Mouse (Mus musculus) gastrocnemius, postnatal 25 days (tissue): Measurements from ENCODE around the gene Hoxa4. TPM values are rescaled to one million over a fixed set of nuclear protein-coding genes. Genes with fewer than 3 reads are reported as not detected.

Source experiments
- DNase-seq: peaks from one replicate; pipeline ENCODE4 v3.0.0; 2022
- total RNA-seq, 2 experiments: library from RNA; stranded (reverse); gene quantifications; 1 replicate in 1 of 2; 2 replicates in 1 of 2; pipeline ENCODE4 v1.2.3; 2021

Gene Hoxa4
- total RNA-seq, 2 experiments from 2014 or later = 2.3 to 2.8 TPM

- no peak for DNase-seq
Measured at GRCm38 (mm10) chr6:52180726-52181125, 10.8 kb downstream of the Hoxa4 start.

GRCm38 (mm10) chr6:52180213-52180710, 11.3 kb downstream of the Hoxa4 start:
- DNase-seq = no peak

GRCm38 (mm10) chr6:52179690-52180089, 11.9 kb downstream of the Hoxa4 start:
- no peak for DNase-seq

- DNase-seq = no peak
Measured at GRCm38 (mm10) chr6:52178918-52179665, 12.5 kb downstream of the Hoxa4 start.

GRCm38 (mm10) chr6:52177806-52178205, 13.7 kb downstream of the Hoxa4 start:
- no peak for DNase-seq

DNA sequence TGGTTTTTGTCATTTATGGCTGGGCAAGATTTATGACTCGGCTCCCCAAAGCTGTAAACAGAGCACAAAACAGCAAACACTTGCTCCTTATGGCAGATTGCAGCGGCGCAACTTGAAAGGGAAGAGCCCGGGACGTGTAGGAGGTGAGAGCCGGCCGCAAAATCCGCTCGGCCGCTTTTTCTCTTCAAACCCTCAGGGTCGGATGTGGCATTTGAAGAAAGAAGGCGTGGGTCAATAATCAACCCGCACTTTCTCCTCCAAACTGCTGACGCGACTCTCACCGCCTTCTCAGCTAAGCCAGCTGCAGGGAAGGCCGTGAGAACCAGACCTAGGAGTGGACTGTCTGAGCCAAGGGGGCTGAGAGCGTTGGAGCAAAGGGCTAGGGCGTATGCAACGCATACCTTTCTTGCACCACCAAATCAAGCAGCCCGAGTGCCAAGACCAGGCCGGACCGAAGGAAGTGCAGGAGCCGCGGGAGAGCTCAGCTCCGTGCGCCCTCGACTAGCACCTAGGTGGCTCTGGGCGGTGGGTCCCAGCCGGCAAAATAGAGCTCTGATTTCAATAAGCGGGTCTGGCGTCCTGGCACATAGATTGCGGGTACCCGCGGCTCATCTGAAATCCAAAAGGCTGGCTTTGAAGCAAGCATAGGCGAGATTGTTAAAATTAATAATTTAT, 14.4 kb downstream of the Hoxa4 start, which contains the start of gene 5730596B20Rik:
5730596B20Rik (plus strand) TSS at position 438 of the 675 bp plus-strand sequence.
- DNase-seq = no peak

DNA sequence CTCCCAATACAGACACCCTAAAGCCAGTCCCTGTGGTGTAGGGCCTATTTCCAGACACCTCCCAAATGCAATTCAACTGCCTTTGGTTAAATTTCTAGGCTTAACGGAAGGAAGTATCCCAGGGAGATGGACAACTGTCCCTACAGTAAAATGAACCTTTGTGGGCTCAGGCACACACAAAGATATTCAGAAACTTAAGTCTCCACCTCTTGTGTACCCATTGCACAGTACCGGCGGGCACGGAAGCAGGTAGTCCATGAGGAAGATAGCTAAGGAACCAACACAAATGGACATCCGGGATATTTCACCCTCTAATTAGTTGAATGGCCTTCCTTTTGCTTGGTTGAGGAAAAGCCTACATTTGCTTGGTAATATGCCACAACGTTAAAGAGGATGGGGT, 15.2 kb downstream of the Hoxa4 start:
- DNase-seq = no peak

DNA sequence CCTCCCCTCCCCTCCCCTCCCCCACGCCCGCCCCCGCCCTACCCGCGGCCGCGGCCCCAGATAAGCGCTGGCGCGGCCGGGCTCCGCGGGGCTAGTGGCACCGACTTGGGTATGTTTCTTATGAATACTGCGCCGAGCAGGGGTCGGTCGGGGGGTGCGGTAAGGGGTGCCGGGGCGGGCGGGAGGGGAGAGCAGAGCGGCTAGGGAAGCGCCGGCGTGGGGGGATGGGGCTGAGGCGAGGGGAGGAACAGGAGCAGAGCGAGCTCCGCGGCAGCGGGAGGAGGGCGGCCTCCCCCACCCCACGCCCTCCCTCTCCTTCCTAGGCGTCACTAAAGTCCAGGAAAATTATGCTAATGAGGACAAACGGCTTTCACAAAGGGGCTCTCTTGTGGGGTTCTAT, 15.7 kb downstream of the Hoxa4 start:
- no peak for DNase-seq

DNA sequence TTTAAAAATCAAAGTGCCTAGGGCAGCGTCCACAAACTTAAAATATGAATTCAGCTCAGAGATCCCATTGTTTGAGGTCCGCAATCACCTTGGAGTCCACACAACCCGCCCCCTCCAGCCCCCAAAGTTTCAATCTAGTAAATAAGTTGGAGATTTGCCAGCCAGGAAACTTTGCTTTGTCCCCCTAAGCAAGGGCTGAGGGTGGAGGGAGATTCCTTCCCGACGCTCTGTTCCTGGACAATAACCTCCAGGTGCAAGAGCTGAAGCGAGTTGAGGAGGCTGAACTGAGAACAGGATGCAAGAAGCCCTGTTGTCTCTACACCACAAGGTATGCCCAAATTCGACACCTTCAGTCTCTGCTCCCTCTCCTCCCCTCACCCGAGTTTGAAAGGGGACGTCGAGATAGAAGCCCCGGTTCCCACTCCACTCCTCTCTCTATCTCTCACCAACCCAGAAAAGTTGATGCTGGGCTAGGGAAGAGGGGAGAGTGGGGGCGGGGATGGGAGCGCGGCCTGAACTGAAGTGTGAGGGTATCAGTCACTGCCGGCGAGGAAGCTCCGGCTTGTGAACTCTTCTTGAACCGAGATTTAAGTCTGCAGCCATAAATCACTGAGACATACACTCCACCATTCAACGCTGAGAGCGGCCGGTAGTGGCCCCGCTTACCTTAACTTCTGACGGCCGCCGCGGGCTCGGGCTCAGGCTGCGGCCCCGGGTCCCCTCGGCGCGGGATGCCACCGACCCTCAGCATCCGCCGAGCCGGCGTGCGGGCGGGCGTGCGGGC, 16.4 kb downstream of the Hoxa4 start:
- DNase-seq = no peak

- DNase-seq = no peak
Measured at GRCm38 (mm10) chr6:52173648-52174047, 17.9 kb downstream of the Hoxa4 start.

- DNase-seq = peak; percentile 74
Measured at GRCm38 (mm10) chr6:52172501-52172900, 19.1 kb downstream of the Hoxa4 start.

- DNase-seq = no peak
Measured at GRCm38 (mm10) chr6:52171938-52172337, 19.6 kb downstream of the Hoxa4 start.

- DNase-seq = no peak
Measured at GRCm38 (mm10) chr6:52171331-52171730, 20.2 kb downstream of the Hoxa4 start.

GRCm38 (mm10) chr6:52170898-52171223, 20.7 kb downstream of the Hoxa4 start:
- no peak for DNase-seq

DNA sequence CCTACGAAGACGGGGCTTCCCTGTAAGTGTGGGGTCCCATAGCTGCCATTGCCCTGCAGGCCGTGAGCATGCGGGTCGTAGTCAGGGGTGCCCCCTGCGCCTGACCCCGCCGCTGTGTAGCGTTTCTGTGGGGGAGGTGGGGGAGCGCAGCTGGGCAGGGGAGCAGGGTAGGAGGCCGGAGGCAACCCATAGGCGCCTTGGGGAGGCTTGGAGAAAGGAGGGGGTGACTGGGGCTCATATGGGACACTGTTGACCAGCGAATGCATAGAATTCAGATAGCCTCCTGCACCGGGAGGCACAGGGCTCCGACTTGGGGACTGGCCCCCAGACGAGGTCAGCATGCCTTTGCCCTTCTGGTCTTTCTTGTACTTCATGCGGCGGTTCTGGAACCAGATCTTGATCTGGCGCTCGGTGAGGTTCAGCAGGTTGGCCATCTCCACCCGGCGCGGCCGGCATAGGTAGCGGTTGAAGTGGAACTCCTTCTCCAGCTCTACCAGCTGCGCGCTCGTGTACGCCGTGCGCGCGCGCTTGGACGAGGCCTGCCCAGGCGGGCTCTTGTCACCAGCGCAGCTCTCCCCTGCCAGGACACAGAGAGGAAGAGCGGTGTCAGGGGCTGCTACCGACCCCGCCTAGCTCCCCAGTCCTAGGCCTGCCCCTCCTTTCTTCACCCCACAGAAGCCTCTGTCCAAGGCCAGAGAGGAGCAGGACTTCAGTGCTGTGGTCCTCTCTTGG, 21.2 kb downstream of the Hoxa4 start:
- DNase-seq = no peak

GRCm38 (mm10) chr6:52169499-52170165, 21.9 kb downstream of the Hoxa4 start:
- no peak for DNase-seq

GRCm38 (mm10) chr6:52168191-52169055, 23.1 kb downstream of the Hoxa4 start:
- DNase-seq = peak; percentile 44

- no peak for DNase-seq
Measured at GRCm38 (mm10) chr6:52167736-52168161, 23.8 kb downstream of the Hoxa4 start.

- no peak for DNase-seq
Measured at GRCm38 (mm10) chr6:52167176-52167575, 24.4 kb downstream of the Hoxa4 start.

DNA sequence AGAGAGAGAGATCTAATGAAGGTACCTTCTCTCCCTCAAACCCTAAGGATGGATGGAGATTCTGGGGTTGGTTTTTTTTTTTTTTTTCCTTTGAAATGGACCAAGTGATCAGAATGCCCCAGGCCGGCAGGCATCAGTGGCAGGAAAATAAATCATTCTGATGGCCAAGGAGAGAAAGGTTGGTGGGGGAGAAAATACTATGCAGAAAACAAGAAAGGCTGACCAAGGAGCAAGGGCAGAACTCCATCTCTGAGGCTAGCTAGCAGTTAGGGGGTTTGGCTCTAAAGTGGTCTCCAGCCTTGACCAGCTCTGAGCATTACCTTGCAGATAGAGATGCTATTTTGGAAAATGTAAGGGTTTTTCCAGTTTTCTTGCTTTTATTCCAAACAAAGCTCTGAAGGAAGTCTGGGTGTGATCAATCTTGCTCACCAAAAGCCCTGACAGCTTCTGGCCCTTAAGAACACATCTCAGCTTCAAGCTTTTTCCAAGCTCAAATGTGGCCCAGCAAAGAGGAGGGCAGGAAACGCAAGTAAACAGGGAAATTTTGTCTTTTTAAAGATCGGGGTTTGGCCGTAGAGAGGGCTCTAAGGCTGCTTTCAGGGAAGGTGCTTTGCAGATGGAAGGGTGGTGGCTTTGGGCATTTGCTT, 25.0 kb downstream of the Hoxa4 start:
- no peak for DNase-seq
